Mouse (Mus musculus): ENCODE data around the gene Rps8. TPM values are rescaled to one million over a fixed set of nuclear protein-coding genes. Genes with fewer than 3 reads are reported as not detected.
A peak's percentile ranks its signal among the peaks of the same experiment; 100 is the strongest.
"Not testable (repeated sequence)": the region's sequence is repeated elsewhere in the genome, so short reads cannot be mapped to it uniquely, and the experiment has no call there.

Rps8 gene
- total and polyA plus RNA-seq, 3 experiments = 1,480 to 5,379 (median 2,191) TPM

GRCm38 (mm10) chr4:117189382-117189855, 33.4 kb upstream of the Rps8 start (continued):
- peak; percentile 82; the same call in 1 of the 2 replicates for TF ChIP-seq MAZ (IDR thresholded peaks at IDR 0.05; ENCODE audit: low read depth, low read length)

GRCm38 (mm10) chr4:117188969-117189368, 32.9 kb upstream of the Rps8 start:
- DNase-seq (ENCODE audit: extremely low read depth) = no peak
- dilution Hi-C loops (cut with MboI; ENCODE audit: extremely low pct_ligation_motif_present, extremely low pct_unique_long_range_greater_than_20kb, low sequenced_read_pairs) = no loop called here
- no peak for TF ChIP-seq KAT2A (IDR thresholded peaks at IDR 0.05; ENCODE audit: insufficient replicate concordance, low read length)
- peak; percentile 57 for TF ChIP-seq ZNF384 (IDR thresholded peaks at IDR 0.05; ENCODE audit: low read depth, low read length)

GRCm38 (mm10) chr4:117182759-117183096, 26.7 kb upstream of the Rps8 start:
- H3K27me3 ChIP-seq (replicated peaks); dilution Hi-C loops (cut with MboI; ENCODE audit: extremely low pct_ligation_motif_present, extremely low pct_unique_long_range_greater_than_20kb, low sequenced_read_pairs); H3K27ac ChIP-seq (ENCODE audit: insufficient read depth, low read depth); in situ Hi-C loops (cut with MboI; ENCODE audit: low pct_ligation_motif_present, low pct_unique_long_range_greater_than_20kb, low sequenced_read_pairs); H3K9me3 ChIP-seq (replicated peaks; ENCODE audit: low read length): not testable (repeated sequence)
- Histone ChIP-seq H3K4me1 (ENCODE audit: control insufficient read depth in 1 of 2, insufficient read depth in 2 of 2) (peaks cover 0 to 23% of the 10 kb centered on the region in 2 experiments; a peak in 2 of 4 replicates), H3K36me3 (replicated peaks in 1 of 2; ENCODE audit: control insufficient read depth in 1 of 2, insufficient read depth in 1 of 2, low read length in 1 of 2) (peaks cover 23% of the 10 kb centered on the region in 2 experiments), H3K4me2 (ENCODE audit: insufficient read depth, low read depth, poor library complexity, severe bottlenecking) (peak overlapping the region; percentile 55; the same call in 1 of the 2 replicates), H3K79me2 (replicated peaks; ENCODE audit: control insufficient read depth, extremely low read depth, insufficient read depth, poor library complexity, severe bottlenecking) (peaks cover 21% of the 10 kb centered on the region), H3K4me3 (replicated peaks in 1 of 3; ENCODE audit: low read depth in 2 of 3, low read length in 2 of 3, poor library complexity in 1 of 3) (peak overlapping the region; percentile 64 to 100 (median 67)), H3K9ac (ENCODE audit: insufficient read depth, low read depth) (peak overlapping the region; percentile 80)
- 0 out of 2 replicates have a peak, but pooled peaks have one; percentile 4 for TF ChIP-seq ZNF384 (IDR thresholded peaks at IDR 0.05; ENCODE audit: low read depth, low read length)
- DNase-seq (ENCODE audit: extremely low read depth) = peak; percentile 27

More at GRCm38 (mm10) chr4:117188969-117189368, 32.9 kb upstream of the Rps8 start:
- peak overlapping the region; percentile 51 for H3K9ac ChIP-seq (ENCODE audit: insufficient read depth, low read depth)
- no peaks in the 10 kb centered on the region for H3K79me2 ChIP-seq (replicated peaks; ENCODE audit: control insufficient read depth, extremely low read depth, insufficient read depth, poor library complexity, severe bottlenecking)
- H3K27ac ChIP-seq (ENCODE audit: insufficient read depth, low read depth) = 0 out of 2 replicates have a peak overlapping the region, but pooled peaks have one; percentile 12
- no peaks in the 10 kb centered on the region for H3K9me3 ChIP-seq (replicated peaks; ENCODE audit: low read length)
- in situ Hi-C loops (cut with MboI; ENCODE audit: low pct_ligation_motif_present, low pct_unique_long_range_greater_than_20kb, low sequenced_read_pairs) = no loop called here
- no peaks in the 10 kb centered on the region for H3K27me3 ChIP-seq (replicated peaks)
- peak overlapping the region; percentile 86 for H3K4me2 ChIP-seq (ENCODE audit: insufficient read depth, low read depth, poor library complexity, severe bottlenecking)
- H3K4me1 ChIP-seq (ENCODE audit: control insufficient read depth in 1 of 2, insufficient read depth in 2 of 2) = peaks cover 2 to 17% of the 10 kb centered on the region in 2 experiments; a peak in 3 of 4 replicates
- H3K4me3 ChIP-seq (replicated peaks in 1 of 3; ENCODE audit: low read depth in 2 of 3, low read length in 2 of 3, poor library complexity in 1 of 3) = peak overlapping the region; percentile 43 to 54 (median 46)
- H3K36me3 ChIP-seq (replicated peaks in 1 of 2; ENCODE audit: control insufficient read depth in 1 of 2, insufficient read depth in 1 of 2, low read length in 1 of 2) = no peaks in the 10 kb centered on the region

GRCm38 (mm10) chr4:117181863-117182758, 26.1 kb upstream of the Rps8 start, which contains the start of gene Kif2c:
TSS of gene Kif2c (minus strand) at chr4:117182639.
- H3K4me2 ChIP-seq (ENCODE audit: insufficient read depth, low read depth, poor library complexity, severe bottlenecking) = peak within 1 kb of the TSS; percentile 85
- H3K79me2 ChIP-seq (replicated peaks; ENCODE audit: control insufficient read depth, extremely low read depth, insufficient read depth, poor library complexity, severe bottlenecking) = peaks cover 21% of the 10 kb centered on the region
- H3K9me3 ChIP-seq (replicated peaks; ENCODE audit: low read length) = no peaks in the 10 kb centered on the region
- H3K36me3 ChIP-seq (replicated peaks in 1 of 2; ENCODE audit: control insufficient read depth in 1 of 2, insufficient read depth in 1 of 2, low read length in 1 of 2) = peaks cover 27 to 29% of the 10 kb centered on the region in 2 experiments
- DNase-seq (ENCODE audit: extremely low read depth) = peak; percentile 92
- H3K4me3 ChIP-seq (replicated peaks in 1 of 3; ENCODE audit: low read depth in 2 of 3, low read length in 2 of 3, poor library complexity in 1 of 3) = peak within 1 kb of the TSS; percentile 67 to 100 (median 82)
- in situ Hi-C loops (cut with MboI; ENCODE audit: low pct_ligation_motif_present, low pct_unique_long_range_greater_than_20kb, low sequenced_read_pairs) = no loop called here
- H3K27me3 ChIP-seq (replicated peaks) = no peaks in the 10 kb centered on the region
- dilution Hi-C loops (cut with MboI; ENCODE audit: extremely low pct_ligation_motif_present, extremely low pct_unique_long_range_greater_than_20kb, low sequenced_read_pairs) = no loop called here
- peaks cover 0 to 23% of the 10 kb centered on the region in 2 experiments; a peak in 2 of 4 replicates for H3K4me1 ChIP-seq (ENCODE audit: control insufficient read depth in 1 of 2, insufficient read depth in 2 of 2)
- peak within 1 kb of the TSS; percentile 80 for H3K9ac ChIP-seq (ENCODE audit: insufficient read depth, low read depth)
- no peak within 1 kb of the TSS for H3K27ac ChIP-seq (ENCODE audit: insufficient read depth, low read depth)
- TF ChIP-seq ELF1 (IDR thresholded peaks at IDR 0.05; ENCODE audit: low read depth, low read length) = peak; percentile 96
- peak; percentile 87 for TF ChIP-seq MAX (IDR thresholded peaks at IDR 0.05; ENCODE audit: low read length)
- TF ChIP-seq JUN (IDR thresholded peaks at IDR 0.05; ENCODE audit: insufficient read depth, low read depth, low read length) = no peak
- peak; percentile 97 for TF ChIP-seq HCFC1 (IDR thresholded peaks at IDR 0.05; ENCODE audit: low read depth, low read length)
- TF ChIP-seq IRF4 (IDR thresholded peaks at IDR 0.05; ENCODE audit: low read depth, low read length) = peak; percentile 72
- 0 out of 2 replicates have a peak, but pooled peaks have one; percentile 13 for TF ChIP-seq ZNF384 (IDR thresholded peaks at IDR 0.05; ENCODE audit: low read depth, low read length)
- peak; percentile 72 for TF ChIP-seq TBP (conservative IDR thresholded peaks at IDR 0.05; ENCODE audit: low read depth, low read length)
- 0 out of 2 replicates have a peak, but pooled peaks have one; percentile 12 for TF ChIP-seq USF1 (IDR thresholded peaks at IDR 0.05; ENCODE audit: low read depth, low read length)
- peak; percentile 77 for TF ChIP-seq TCF12 (IDR thresholded peaks at IDR 0.05; ENCODE audit: low read depth, low read length)
- no peak for TF ChIP-seq PAX5 (IDR thresholded peaks at IDR 0.05; ENCODE audit: low read length)
- no peak for TF ChIP-seq EP300 (IDR thresholded peaks at IDR 0.05; ENCODE audit: low read length)
- peak; percentile 75 for TF ChIP-seq MYC (IDR thresholded peaks at IDR 0.05; ENCODE audit: low read depth, low read length)
- peak; percentile 64 for TF ChIP-seq NELFE (IDR thresholded peaks at IDR 0.05; ENCODE audit: low read depth, low read length)
- peak; percentile 81 for TF ChIP-seq MEF2A (IDR thresholded peaks at IDR 0.05; ENCODE audit: borderline replicate concordance, low read depth, low read length)
- peak; percentile 99 for TF ChIP-seq E2F4 (IDR thresholded peaks at IDR 0.05; ENCODE audit: insufficient replicate concordance, low read depth, low read length)
- peak; percentile 94 for TF ChIP-seq CHD2 (IDR thresholded peaks at IDR 0.05; ENCODE audit: low read length)
- TF ChIP-seq NRF1 (IDR thresholded peaks at IDR 0.05; ENCODE audit: low read depth, low read length) = peak; percentile 41
